Mouse (Mus musculus) urinary bladder, adult 2 months (tissue): ENCODE data around the gene Gucy2d. TPM values are rescaled to one million over a fixed set of nuclear protein-coding genes. Genes with fewer than 3 reads are reported as not detected.
A peak's percentile ranks its signal among the peaks of the same experiment; 100 is the strongest.

Source experiments
- DNase-seq: peaks from one replicate; pipeline ENCODE4 v3.0.0; 2022; ENCODE audit warnings: low spot score
- polyA plus RNA-seq: library from polyadenylated mRNA; depleted of rRNA; stranded (reverse); fragments of >200 nt; gene quantifications from 2 replicates; pipeline ENCODE4 v1.2.3, GENCODE M21; 2012

Gucy2d gene
- polyA plus RNA-seq, 1 experiment: 0.17 TPM

- DNase-seq: no peak
Measured at GRCm38 (mm10) chr7:98447585-98448308, 7.5 kb downstream of the Gucy2d start.

GRCm38 (mm10) chr7:98448309-98448630, 8.1 kb downstream of the Gucy2d start:
- no peak for DNase-seq

- DNase-seq: no peak
Measured at GRCm38 (mm10) chr7:98449696-98450095, 9.5 kb downstream of the Gucy2d start.

- no peak for DNase-seq
Measured at GRCm38 (mm10) chr7:98454397-98455120, 14.3 kb downstream of the Gucy2d start.

- DNase-seq: no peak
Measured at GRCm38 (mm10) chr7:98460319-98460718, 20.1 kb downstream of the Gucy2d start.

- DNase-seq: no peak
Measured at GRCm38 (mm10) chr7:98469089-98469488, 28.9 kb downstream of the Gucy2d start.

GRCm38 (mm10) chr7:98472529-98472928, 32.3 kb downstream of the Gucy2d start:
- no peak for DNase-seq

- DNase-seq: no peak
Measured at GRCm38 (mm10) chr7:98474558-98474957, 34.3 kb downstream of the Gucy2d start.

- no peak for DNase-seq
Measured at GRCm38 (mm10) chr7:98477153-98477552, 36.9 kb downstream of the Gucy2d start.

GRCm38 (mm10) chr7:98480481-98480880, 40.3 kb downstream of the Gucy2d start:
- no peak for DNase-seq

- peak; percentile 49 for DNase-seq
Measured at GRCm38 (mm10) chr7:98481066-98481734, 41.0 kb downstream of the Gucy2d start.

GRCm38 (mm10) chr7:98481861-98482260, 41.6 kb downstream of the Gucy2d start:
- DNase-seq: no peak

- DNase-seq: no peak
Measured at GRCm38 (mm10) chr7:98482551-98483267, 42.5 kb downstream of the Gucy2d start.

GRCm38 (mm10) chr7:98483268-98483607, 43.0 kb downstream of the Gucy2d start:
- no peak for DNase-seq

- no peak for DNase-seq
Measured at GRCm38 (mm10) chr7:98484878-98485277, 44.7 kb downstream of the Gucy2d start.

- DNase-seq: no peak
Measured at GRCm38 (mm10) chr7:98485508-98485907, 45.3 kb downstream of the Gucy2d start.

- no peak for DNase-seq
Measured at GRCm38 (mm10) chr7:98486471-98486917, 46.3 kb downstream of the Gucy2d start.

- DNase-seq: no peak
Measured at GRCm38 (mm10) chr7:98487202-98487980, 47.2 kb downstream of the Gucy2d start.

- no peak for DNase-seq
Measured at GRCm38 (mm10) chr7:98488398-98489130, 48.3 kb downstream of the Gucy2d start.

- DNase-seq: no peak
Measured at GRCm38 (mm10) chr7:98489131-98489530, 48.9 kb downstream of the Gucy2d start, which contains the start of gene Lrrc32. TSS of gene Lrrc32 (plus strand) at chr7:98489283.
